Mouse (Mus musculus): Measurements from ENCODE around the gene Tpi1.

- TF ChIP-seq CTCF (IDR thresholded peaks at IDR 0.05; ENCODE audit: low read depth) (no peak), EP300 (IDR thresholded peaks at IDR 0.05; ENCODE audit: low read depth) (no peak)
These were observed 47.7 kb upstream of the Tpi1 start for GRCm38 (mm10) chr6:124861802-124862201.
